Mouse (Mus musculus): ENCODE measurements at regions not wholly inside any gene's neighbourhood (a gene's known extent, or its start where the extent isn't known, plus 50 kb on each side); places are given as distances from the start of the nearest gene placed in this dataset.

- DNase-seq (ENCODE audit: low read depth, low spot score): no peak
- H3K27ac ChIP-seq (ENCODE audit: control insufficient read depth, low read depth, low read length): no peak overlapping the region
- TF ChIP-seq E2F4 (IDR thresholded peaks at IDR 0.05; ENCODE audit: borderline replicate concordance, low read depth, low read length): no peak
- TF ChIP-seq ZMIZ1 (IDR thresholded peaks at IDR 0.05; ENCODE audit: low read depth, low read length): no peak
- TF ChIP-seq CHD1 (IDR thresholded peaks at IDR 0.05; ENCODE audit: low read depth, low read length): no peak
- TF ChIP-seq ZNF384 (IDR thresholded peaks at IDR 0.05; ENCODE audit: low read depth, low read length): no peak
- no peak for TF ChIP-seq BHLHE40 (IDR thresholded peaks at IDR 0.05; ENCODE audit: borderline replicate concordance, low read depth, low read length)
These were observed 86.8 kb upstream of the Igfbp7 start for GRCm38 (mm10) chr5:77494601-77495000.

GRCm38 (mm10) chr5:77488969-77489368, 81.1 kb upstream of the Igfbp7 start:
- Histone ChIP-seq H3K36me3 (ENCODE audit: control insufficient read depth in 1 of 2, insufficient read depth in 2 of 2, low read length in 2 of 2) (no peaks in the 10 kb centered on the region), H3K79me2 (ENCODE audit: control insufficient read depth, insufficient read depth, low read length, poor library complexity) (no peaks in the 10 kb centered on the region), H3K9me3 (replicated peaks; ENCODE audit: insufficient read depth, low read length) (no peaks in the 10 kb centered on the region), H3K27me3 (ENCODE audit: control insufficient read depth in 1 of 2, insufficient read depth in 2 of 2, low read length in 2 of 2) (peaks cover 0 to under 1% of the 10 kb centered on the region in 2 experiments; a peak in 2 of 4 replicates), H3K4me3 (ENCODE audit: control insufficient read depth in 1 of 2, insufficient read depth in 1 of 2, low read depth in 2 of 2, low read length in 2 of 2) (no peak overlapping the region), H3K4me1 (ENCODE audit: control insufficient read depth in 1 of 2, insufficient read depth in 2 of 2, low read length in 2 of 2) (no peaks in the 10 kb centered on the region), H3K27ac (ENCODE audit: control insufficient read depth, low read depth, low read length) (no peak overlapping the region), H3K9ac (ENCODE audit: control insufficient read depth, low read depth, low read length, poor library complexity, severe bottlenecking) (no peak overlapping the region)
- TF ChIP-seq CHD1 (IDR thresholded peaks at IDR 0.05; ENCODE audit: low read depth, low read length): no peak
- no peak for TF ChIP-seq SIN3A (IDR thresholded peaks at IDR 0.05; ENCODE audit: low read length)
- no peak for TF ChIP-seq MAFK (IDR thresholded peaks at IDR 0.05; ENCODE audit: borderline replicate concordance, low read depth, low read length)
- TF ChIP-seq ETS1 (IDR thresholded peaks at IDR 0.05; ENCODE audit: low read depth, low read length): no peak
- TF ChIP-seq USF1 (IDR thresholded peaks at IDR 0.05; ENCODE audit: low read depth, low read length): no peak
- no peak for TF ChIP-seq EP300 (IDR thresholded peaks at IDR 0.05; ENCODE audit: low read depth in 1 of 2, low read length in 2 of 2)
- TF ChIP-seq SMC3 (IDR thresholded peaks at IDR 0.05; ENCODE audit: low read depth, low read length): no peak
- no peak for TF ChIP-seq POLR2AphosphoS5 (IDR thresholded peaks at IDR 0.05; ENCODE audit: borderline replicate concordance, low read depth, low read length)
- no peak for TF ChIP-seq TAL1 (IDR thresholded peaks at IDR 0.05; ENCODE audit: low read length)
- TF ChIP-seq E2F4 (IDR thresholded peaks at IDR 0.05; ENCODE audit: borderline replicate concordance, low read depth, low read length): no peak
- TF ChIP-seq UBTF (IDR thresholded peaks at IDR 0.05; ENCODE audit: borderline replicate concordance, insufficient read depth, low read depth, low read length): no peak
- no peak for TF ChIP-seq ZNF384 (IDR thresholded peaks at IDR 0.05; ENCODE audit: low read depth, low read length)
- TF ChIP-seq GABPA (IDR thresholded peaks at IDR 0.05; ENCODE audit: low read depth, low read length): no peak
- no peak for TF ChIP-seq TCF12 (IDR thresholded peaks at IDR 0.05; ENCODE audit: low read depth, low read length)
- no peak for DNase-seq (ENCODE audit: low read depth, low spot score)

More at GRCm38 (mm10) chr5:77494601-77495000, 86.8 kb upstream of the Igfbp7 start:
- Histone ChIP-seq H3K36me3 (ENCODE audit: control insufficient read depth in 1 of 2, insufficient read depth in 2 of 2, low read length in 2 of 2) (no peaks in the 10 kb centered on the region), H3K9ac (ENCODE audit: control insufficient read depth, low read depth, low read length, poor library complexity, severe bottlenecking) (no peak overlapping the region), H3K4me3 (ENCODE audit: control insufficient read depth in 1 of 2, insufficient read depth in 1 of 2, low read depth in 2 of 2, low read length in 2 of 2) (no peak overlapping the region), H3K79me2 (ENCODE audit: control insufficient read depth, insufficient read depth, low read length, poor library complexity) (no peaks in the 10 kb centered on the region), H3K4me1 (ENCODE audit: control insufficient read depth in 1 of 2, insufficient read depth in 2 of 2, low read length in 2 of 2) (no peaks in the 10 kb centered on the region), H3K9me3 (replicated peaks; ENCODE audit: insufficient read depth, low read length) (no peaks in the 10 kb centered on the region), H3K27me3 (ENCODE audit: control insufficient read depth in 1 of 2, insufficient read depth in 2 of 2, low read length in 2 of 2) (peaks cover 0 to 1% of the 10 kb centered on the region in 2 experiments; a peak in 2 of 4 replicates)

All from MEL (cell line).